Comparison of ENCODE assay signal across 1 mouse cellular context in the genomic region with DNA sequence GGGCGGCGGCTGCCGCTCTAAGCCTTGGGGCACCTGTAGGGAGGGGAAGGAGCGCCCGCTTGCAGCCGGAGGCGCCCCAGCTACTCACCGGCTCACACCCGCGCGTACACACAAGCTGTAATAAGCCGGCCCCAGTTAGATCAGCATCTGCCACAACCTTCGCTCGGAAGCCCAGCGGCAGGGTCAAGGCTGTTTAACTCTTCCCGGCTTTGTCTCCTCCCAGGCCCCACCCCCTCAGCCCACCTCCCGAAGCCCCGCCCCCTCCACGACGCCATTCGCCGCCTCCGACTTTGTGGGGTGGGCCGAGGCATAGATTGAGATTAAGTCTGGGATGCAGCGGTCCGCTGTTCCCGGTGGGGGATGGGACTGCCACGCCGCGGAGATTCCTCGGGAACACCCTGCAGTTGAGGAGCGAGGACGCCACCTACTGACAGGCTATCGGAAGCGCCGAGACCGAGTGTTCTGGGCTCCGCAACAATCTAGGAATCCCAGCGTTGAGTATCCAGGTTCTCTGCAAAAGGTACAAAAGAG.
TF ChIP-seq lines count a peak whose summit lies in the region.

No protein-coding gene starts in this region.

TF ChIP-seq in MEL, 35 proteins besides CTCF, POLR2A, EP300 and RAD21 (continued from another document):
- no peak for TF ChIP-seq ZKSCAN1 (IDR thresholded peaks at IDR 0.05; ENCODE audit: low read depth, low read length)
- TF ChIP-seq TBP (IDR thresholded peaks at IDR 0.05; ENCODE audit: low read depth, low read length): peak; percentile 61
- TF ChIP-seq TAL1 (IDR thresholded peaks at IDR 0.05; ENCODE audit: low read length): no peak
- no peak for TF ChIP-seq MEF2A (IDR thresholded peaks at IDR 0.05; ENCODE audit: extremely low read depth, insufficient replicate concordance, low read depth, low read length, poor library complexity, severe bottlenecking)
- peak; percentile 67 for TF ChIP-seq ELF1 (IDR thresholded peaks at IDR 0.05; ENCODE audit: low read depth, low read length)
- TF ChIP-seq USF1 (IDR thresholded peaks at IDR 0.05; ENCODE audit: low read depth, low read length): no peak
- TF ChIP-seq NRF1 (IDR thresholded peaks at IDR 0.05; ENCODE audit: insufficient read depth, low read depth, low read length, poor library complexity, severe bottlenecking): no peak
- TF ChIP-seq ZMIZ1 (IDR thresholded peaks at IDR 0.05; ENCODE audit: low read depth, low read length): peak; percentile 76
